Mouse (Mus musculus) cerebellum, adult 8-10 months (tissue): ENCODE measurements at regions not wholly inside any gene's neighbourhood (a gene's known extent, or its start where the extent isn't known, plus 50 kb on each side); places are given as distances from the start of the nearest gene placed in this dataset.
"Not testable (repeated sequence)": the region's sequence is repeated elsewhere in the genome, so short reads cannot be mapped to it uniquely, and the experiment has no call there.

Source experiments
- DNase-seq: peaks from one replicate; pipeline ENCODE4 v3.0.0; 2022

DNA sequence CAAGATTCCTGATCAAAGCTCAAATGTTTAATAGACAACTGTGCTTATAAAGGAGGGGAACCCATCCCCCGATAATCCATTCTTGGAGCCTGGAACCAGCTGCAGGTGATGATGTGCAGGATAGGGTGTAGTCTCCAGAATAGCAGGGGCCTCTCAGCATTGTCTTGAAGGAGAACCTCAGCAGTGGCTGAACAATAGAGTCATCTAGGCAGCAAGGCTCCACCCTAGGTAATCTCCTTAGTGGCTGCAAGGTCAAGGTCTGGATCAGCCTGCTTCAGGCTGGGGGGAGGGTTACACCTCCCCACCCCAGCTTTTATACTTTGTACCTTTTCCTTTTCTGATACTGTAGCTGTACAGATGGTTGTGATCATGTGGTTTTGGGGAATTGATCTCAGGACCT is 116.8 kb upstream of the Mettl4 start:
- DNase-seq = no peak

DNA sequence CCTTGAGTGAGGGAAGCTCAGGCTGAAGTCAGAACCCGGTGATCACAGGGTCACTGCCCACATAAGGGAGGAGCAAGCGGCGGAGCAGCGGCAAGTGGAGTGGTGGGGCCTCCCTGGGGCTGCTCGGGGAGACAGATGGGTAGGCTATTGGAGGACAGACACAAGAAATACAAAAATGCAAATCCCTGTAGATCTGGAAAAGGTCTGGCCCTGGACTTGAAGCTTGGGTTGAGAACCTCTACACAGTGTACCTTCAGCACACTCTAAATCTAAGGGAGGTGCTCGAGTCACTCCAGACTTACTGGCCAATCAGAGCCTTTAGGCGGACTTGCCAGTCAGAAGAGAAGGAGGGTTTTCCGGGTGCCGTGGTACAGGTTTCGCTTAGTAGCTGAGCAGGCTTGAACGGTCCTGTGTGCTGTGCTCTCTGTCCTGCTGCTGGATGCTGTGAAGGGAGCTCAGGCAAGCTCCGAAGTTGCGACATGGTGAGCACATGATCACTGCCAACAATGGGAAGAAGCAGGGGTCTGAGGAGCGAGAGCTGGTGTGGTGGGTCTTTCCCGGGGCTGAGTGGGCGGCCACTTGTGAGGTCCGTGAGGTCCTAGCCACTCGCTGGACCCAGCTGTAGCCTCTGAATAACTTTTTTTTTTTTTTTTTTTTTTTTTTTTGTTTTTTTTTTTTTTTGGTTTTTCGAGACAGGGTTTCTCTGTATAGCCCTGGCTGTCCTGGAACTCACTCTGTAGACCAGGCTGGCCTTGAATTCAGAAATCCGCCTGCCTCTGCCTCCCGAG is 114.9 kb upstream of the Mettl4 start:
- DNase-seq = peak; percentile 43

DNA sequence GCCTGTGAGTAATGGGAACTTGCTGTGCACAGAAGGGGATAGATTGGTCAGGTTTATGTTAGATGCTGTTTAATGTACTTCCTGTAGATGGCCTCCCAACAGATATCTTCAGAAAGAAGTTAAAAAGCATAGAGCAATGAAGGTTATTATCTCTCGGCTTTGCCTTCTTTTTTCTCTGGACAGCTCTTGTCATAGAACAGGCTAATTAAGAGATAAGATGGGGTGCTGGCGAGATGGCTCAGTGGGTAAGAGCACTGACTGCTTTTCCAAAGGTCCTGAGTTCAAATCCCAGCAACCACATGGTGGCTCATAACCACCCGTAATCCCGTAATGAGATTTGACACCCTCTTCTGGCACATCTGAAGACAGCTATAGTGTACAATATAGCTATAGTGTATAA is 104.9 kb upstream of the Mettl4 start:
- not testable (repeated sequence) for DNase-seq

DNA sequence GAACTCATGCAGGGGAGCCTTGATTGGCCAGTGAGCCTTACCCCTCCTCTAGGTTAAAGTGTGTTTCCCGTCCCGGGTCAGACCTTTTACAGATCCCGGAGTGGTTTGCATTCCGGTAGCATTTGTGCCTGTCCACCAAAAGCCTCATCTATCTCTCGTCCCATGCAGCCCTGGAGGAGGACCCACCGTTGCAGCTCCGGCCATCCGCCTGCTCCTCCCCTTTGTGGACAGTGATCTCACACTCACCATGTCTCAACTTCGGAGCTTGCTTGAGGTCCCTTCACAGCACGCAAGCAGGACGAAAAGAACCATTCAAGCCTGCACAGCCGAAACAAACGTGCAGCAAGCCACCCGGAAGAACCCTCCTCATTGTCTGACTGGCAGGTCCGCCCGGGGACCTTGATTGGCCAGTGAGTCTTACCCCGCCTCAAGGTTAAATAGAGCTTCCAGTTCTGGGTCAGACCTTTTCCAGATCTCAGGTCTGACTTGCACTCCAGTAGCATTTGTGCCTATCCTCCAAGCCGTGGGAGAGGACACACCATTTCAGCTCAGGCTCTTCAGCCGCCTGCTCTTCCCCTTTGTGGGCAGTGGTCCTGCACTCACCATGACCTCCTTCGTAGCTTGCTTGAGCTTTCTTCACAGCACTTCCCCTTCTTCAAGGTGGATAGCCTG is 84.8 kb upstream of the Mettl4 start:
- DNase-seq = peak; percentile 72

DNA sequence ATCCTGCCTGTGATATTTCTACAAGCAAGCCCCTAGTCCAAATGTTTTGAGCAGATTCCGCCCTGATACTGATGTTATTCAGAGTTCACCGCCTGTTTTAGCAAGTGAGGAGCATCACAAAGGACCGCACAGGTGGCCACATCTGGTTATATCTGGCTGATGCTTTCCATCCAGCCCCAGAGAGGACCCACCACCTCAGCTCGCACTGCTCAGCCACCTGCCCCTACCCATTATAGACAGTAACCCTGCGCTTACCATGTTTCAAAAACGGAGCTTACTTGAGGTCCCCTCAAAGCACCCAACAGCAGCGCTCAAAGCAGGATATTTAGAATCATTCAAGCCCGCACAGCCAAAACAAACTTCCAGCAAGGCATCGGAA is 84.2 kb upstream of the Mettl4 start:
- not testable (repeated sequence) for DNase-seq

DNA sequence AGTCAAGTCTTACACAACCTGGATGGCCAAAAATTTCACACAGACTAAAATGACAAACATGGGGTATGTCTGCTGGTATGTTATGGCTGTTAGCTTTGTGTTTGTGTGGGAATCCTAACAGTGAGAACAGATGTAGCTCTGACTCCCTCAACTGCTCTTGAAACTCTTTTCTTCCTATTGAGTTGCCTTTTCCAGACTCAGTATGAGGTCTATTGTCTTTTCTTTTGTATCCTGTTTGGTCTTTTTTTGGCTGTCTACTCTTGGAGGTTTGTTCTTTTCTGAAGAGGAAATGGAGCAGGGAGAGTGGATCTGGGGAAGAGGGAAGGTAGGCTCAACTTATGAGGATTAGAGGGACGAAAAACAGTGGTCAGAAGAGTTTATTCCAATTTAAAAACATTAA is 76.6 kb upstream of the Mettl4 start:
- not testable (repeated sequence) for DNase-seq

DNA sequence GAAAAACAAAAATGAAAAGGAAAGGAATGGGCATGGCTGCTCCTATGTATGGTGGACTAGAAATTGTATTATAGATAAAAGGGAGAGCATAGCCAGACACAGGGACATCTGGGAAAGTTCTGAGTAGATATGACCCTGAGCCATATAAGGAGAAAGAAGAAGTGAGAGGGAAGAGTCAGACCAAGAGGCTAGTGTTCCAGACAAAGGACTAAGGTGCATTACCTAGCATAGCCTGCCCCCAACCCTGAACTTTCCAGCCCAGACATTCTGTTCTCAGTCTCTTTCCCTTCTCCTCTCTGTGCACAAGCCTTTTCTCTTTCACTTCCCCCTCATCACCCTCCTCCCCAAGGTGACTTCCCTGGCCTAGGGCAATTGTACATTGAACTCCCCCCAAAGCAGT is 58.9 kb upstream of the Mettl4 start:
- DNase-seq = no peak
